Mouse (Mus musculus): Measurements from ENCODE around the gene Lactb.

DNA sequence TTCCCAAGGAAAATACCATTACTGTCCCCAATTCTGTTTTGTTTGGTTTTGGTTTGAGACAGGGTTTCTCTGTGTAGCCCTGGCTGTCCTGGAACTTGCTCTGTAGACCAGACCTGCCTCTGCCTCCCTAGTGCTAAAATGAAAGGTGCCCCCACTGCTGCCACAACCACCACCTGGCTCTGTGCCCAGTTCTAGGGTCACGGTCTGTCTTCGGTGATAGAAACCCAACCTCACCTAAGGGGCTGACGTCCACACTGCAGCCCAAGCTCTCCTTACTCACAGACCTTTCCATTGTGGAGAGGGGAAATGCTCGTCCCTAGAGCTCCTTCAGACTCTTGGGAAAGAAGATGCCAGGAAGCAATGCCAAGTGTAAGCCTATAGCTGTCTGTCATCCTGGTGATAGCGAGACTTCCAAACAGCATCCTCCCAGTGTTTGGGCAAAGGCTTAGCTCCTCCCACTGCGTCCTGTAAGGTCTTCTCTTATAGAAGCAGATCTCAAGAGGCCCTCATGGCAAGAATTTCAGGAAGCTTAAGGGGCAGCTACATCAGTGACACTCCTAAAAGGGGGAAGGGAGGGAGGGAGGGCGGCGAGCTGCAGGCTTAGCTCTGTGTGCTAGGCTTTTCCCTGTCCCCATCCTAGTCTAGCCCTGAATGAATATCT lies 16.6 kb upstream of the Lactb start:
- TF ChIP-seq CTCF (IDR thresholded peaks at IDR 0.05; ENCODE audit: borderline replicate concordance, insufficient read depth, low read length), result no peak
- TF ChIP-seq POLR2A (IDR thresholded peaks at IDR 0.05; ENCODE audit: low read depth, low read length), result no peak
